Mouse (Mus musculus): ENCODE results near the gene Fam221a.
"Not testable (repeated sequence)": the region's sequence is repeated elsewhere in the genome, so short reads cannot be mapped to it uniquely, and the experiment has no call there.

The Fam221a gene

GRCm38 (mm10) chr6:49378328-49378727 lies 10.8 kb downstream of the Fam221a start:
- in situ Hi-C loops (cut with MboI, MseI), result no loop called here

GRCm38 (mm10) chr6:49394276-49394675 lies 26.7 kb downstream of the Fam221a start:
- in situ Hi-C loops (cut with MboI, MseI), result no loop called here

DNA sequence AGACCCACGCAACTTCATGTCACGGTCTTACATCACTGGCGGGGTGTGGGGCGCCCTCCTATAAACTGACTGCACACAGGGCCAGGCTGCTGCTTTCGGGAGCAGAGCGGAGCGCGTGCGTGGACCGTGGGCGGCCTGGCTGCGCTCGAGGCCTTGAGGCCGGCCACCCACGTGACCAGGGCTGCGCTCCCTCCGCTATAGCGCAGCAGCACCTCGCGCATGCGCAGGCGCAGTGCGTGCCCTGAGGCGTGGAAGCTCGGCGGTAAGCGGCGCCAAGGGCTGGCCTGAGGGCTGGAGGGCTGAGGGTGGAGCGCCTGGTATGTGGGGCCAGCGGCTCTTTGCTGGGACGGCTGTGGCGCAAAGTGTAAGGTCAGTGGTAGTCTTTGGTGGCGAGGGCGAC lies 27.8 kb downstream of the Fam221a start, which contains the start of gene Stk31:
Gene Stk31, plus strand, starts transcription at position 289 of the 400 bp plus-strand sequence.
- in situ Hi-C loops (cut with MboI, MseI), result loop anchor here (5.0 kb wide), 1 partner anchor 333 kb away; no protein-coding TSS in a partner anchor

DNA sequence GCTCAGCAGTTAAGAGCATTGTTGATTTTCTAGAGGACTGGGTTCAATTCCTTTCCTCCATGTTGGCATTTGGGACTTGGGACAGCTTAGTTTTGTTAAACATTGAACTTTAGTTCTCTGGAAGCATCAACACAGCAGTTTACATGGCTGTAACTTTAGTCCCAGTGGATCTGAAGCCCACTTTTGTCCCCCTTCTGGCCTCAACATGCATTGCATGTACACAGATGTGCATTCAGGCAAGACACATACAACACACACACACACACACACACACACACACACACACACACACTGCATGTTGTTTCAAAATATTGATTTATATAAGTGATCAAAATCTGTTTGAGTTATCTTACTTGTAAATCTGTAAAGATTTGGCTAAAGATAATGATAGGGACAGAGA lies 29.9 kb downstream of the Fam221a start:
- in situ Hi-C loops (cut with MboI, MseI), result loop anchor here (5.0 kb wide), 1 partner anchor 335 kb away; no protein-coding TSS in a partner anchor

- in situ Hi-C loops (cut with MboI, MseI), result loop anchor here (5.0 kb wide), 1 partner anchor 336 kb away; no protein-coding TSS in a partner anchor
These were observed 30.8 kb downstream of the Fam221a start for GRCm38 (mm10) chr6:49398365-49398764.

GRCm38 (mm10) chr6:49410830-49411229 lies 43.3 kb downstream of the Fam221a start:
- in situ Hi-C loops (cut with MboI, MseI), result no loop called here

GRCm38 (mm10) chr6:49412967-49413366 lies 45.4 kb downstream of the Fam221a start:
- in situ Hi-C loops (cut with MboI, MseI), result not testable (repeated sequence)

DNA sequence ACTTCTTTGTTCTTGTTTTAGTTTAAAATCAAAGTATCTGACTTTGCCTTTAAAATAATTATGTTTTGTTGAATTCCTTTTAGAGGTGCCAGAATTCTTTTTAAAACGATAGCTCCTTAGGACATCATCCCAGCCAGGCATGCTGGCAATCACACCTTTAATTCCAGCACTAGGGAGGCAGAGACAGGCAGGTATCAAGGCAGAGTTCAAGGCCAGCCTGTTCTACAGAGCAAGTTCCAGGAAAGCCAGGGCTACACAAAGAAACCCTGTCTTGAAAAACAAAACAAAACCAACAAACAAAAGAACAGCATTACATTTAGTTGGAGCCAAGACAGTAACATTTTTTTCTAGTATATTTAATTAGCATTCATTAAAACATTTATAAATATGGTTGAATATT lies 48.4 kb downstream of the Fam221a start:
- in situ Hi-C loops (cut with MboI, MseI), result no loop called here

DNA sequence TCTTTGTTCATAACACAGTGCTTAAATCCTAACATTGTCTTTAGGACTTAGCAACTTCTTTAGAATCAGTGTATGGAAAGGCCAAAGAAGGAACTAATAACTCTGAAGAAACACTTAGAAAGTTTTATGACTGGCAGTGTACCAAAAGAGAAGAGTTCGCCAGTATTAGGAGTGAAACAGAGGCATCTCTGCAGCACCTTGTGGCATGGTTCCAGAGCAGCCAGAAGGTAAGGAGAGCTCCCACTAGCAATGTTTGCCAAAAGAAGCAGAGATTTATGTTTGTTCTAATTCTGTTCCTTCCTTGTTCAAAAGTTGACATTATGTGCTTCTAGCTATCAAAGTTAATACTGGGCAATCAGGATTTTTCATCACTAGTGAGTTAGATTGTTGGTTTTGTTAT lies 69.8 kb downstream of the Fam221a start:
- in situ Hi-C loops (cut with MboI, MseI), result no loop called here
